Mouse (Mus musculus) embryonic fibroblast, embryonic 13.5 days (primary cell): ENCODE measurements around the gene Smad3.

Source experiments
- CTCF ChIP-seq: IDR thresholded peaks from 2 replicates; pipeline ENCODE4 v1.5.1; 2011; ENCODE audit warnings: mild to moderate bottlenecking, control low read depth, low read length, moderate library complexity, borderline replicate concordance; ENCODE audit not compliant: insufficient read depth
- POLR2A ChIP-seq: IDR thresholded peaks from 2 replicates; pipeline ENCODE4 v1.6.1; 2011; ENCODE audit warnings: low read depth, mild to moderate bottlenecking, control low read depth, low read length, moderate library complexity

GRCm38 (mm10) chr9:63758641-63759391 lies 1.0 kb upstream of the Smad3 start:
- TF ChIP-seq CTCF (no peak), POLR2A (no peak)
